Mouse (Mus musculus): Measurements from ENCODE around the gene Cdk1. TPM values are rescaled to one million over a fixed set of nuclear protein-coding genes. Genes with fewer than 3 reads are reported as not detected.

Gene Cdk1
- polyA plus RNA-seq, 1 experiment from 2014 or later: 508 TPM

DNA sequence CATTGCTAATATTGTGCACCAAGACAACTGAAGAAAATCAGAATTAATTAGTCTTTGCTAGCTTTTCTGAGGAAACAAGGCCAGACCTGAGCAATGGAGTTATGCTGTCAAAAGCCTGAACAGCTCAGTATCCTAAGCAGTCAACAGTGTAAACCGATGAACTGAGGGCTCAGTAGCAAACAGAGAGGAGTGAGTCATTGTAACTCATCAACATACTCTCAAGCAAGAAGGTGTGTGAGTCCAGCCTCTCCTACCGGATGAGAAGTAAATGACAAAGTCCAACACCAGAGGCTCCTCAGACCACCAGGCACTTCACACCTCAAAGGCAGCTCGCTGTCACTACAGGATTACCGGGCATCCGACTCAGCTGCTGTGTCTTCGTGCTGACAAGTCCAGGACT, 12.7 kb downstream of the Cdk1 start:
- Histone ChIP-seq H3K4me1 (ENCODE audit: control insufficient read depth, insufficient read depth, low read length) (no peaks in the 10 kb centered on the region), H3K27me3 (ENCODE audit: control insufficient read depth, insufficient read depth, low read length) (no peaks in the 10 kb centered on the region), H3K4me2 (ENCODE audit: low read depth, low read length) (no peak overlapping the region), H3K4me3 (ENCODE audit: low read depth, low read length) (no peak overlapping the region), H3K9me3 (replicated peaks; ENCODE audit: control insufficient read depth, low read length) (no peaks in the 10 kb centered on the region), H3K27ac (replicated peaks; ENCODE audit: low read depth, low read length) (no peak overlapping the region), H3K36me3 (replicated peaks; ENCODE audit: control insufficient read depth, insufficient read depth, low read depth, low read length) (peaks cover 40% of the 10 kb centered on the region), H3K9ac (replicated peaks; ENCODE audit: low read length) (no peak overlapping the region)
- DNase-seq (ENCODE audit: low spot score): no peak
- WGBS: 94% methylated on average over 6 of the region's 6 CpGs
- no peak for ATAC-seq (replicated peaks; ENCODE audit: insufficient number of reproducible peaks, low FRiP score, low TSS enrichment, low read depth)

DNA sequence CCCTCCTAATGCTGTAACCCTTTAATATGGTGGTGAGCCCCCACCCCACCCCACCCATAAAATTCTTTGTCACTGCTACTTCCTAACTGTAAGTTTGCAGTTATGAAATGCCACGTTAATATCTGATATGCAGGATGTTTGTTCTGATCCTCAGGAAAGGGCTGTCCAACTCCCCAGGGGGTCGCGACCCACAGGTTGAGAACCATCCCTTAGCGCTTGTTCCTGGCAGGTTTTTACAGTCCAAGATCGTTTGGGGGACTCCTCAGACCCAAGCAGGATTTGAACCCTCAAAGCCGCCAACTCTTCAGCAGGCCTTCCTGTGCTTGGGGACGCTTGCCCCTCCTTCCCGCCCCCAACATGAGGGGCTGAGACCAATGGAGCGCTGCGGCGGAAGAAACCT, 16.5 kb downstream of the Cdk1 start:
- H3K9me3 ChIP-seq (replicated peaks; ENCODE audit: control insufficient read depth, low read length): no peaks in the 10 kb centered on the region
- ATAC-seq (replicated peaks; ENCODE audit: insufficient number of reproducible peaks, low FRiP score, low TSS enrichment, low read depth) (no peak), DNase-seq (ENCODE audit: low spot score) (no peak)
- no peaks in the 10 kb centered on the region for H3K4me1 ChIP-seq (ENCODE audit: control insufficient read depth, insufficient read depth, low read length)
- no peak overlapping the region for H3K27ac ChIP-seq (replicated peaks; ENCODE audit: low read depth, low read length)
- 93% methylated on average over 11 of the region's 11 CpGs for WGBS
- no peaks in the 10 kb centered on the region for H3K27me3 ChIP-seq (ENCODE audit: control insufficient read depth, insufficient read depth, low read length)
- no peak overlapping the region for H3K9ac ChIP-seq (replicated peaks; ENCODE audit: low read length)
- H3K36me3 ChIP-seq (replicated peaks; ENCODE audit: control insufficient read depth, insufficient read depth, low read depth, low read length): peaks cover 23% of the 10 kb centered on the region
- no peak overlapping the region for H3K4me3 ChIP-seq (ENCODE audit: low read depth, low read length)
- no peak overlapping the region for H3K4me2 ChIP-seq (ENCODE audit: low read depth, low read length)

DNA sequence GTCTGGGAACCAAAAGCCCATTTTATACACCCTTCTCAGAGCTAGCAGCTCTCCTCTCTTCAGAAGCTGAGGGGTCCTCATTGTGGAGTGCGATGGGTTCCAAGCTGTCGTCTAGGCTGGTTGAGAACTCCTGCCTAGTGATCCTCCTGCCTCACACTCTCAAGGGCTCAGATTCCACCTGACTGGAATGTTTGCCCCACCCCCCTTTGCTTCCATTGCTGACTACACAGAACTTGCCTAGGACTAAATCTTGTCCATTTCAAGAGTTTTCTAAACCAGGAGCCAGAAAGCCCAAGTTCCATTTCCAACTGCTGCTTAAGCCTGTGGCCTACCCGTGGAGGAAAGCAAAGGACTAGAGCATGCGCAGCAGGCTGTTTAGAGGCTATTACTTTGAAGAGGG, 17.1 kb downstream of the Cdk1 start:
- no peak overlapping the region for H3K4me3 ChIP-seq (ENCODE audit: low read depth, low read length)
- H3K9ac ChIP-seq (replicated peaks; ENCODE audit: low read length): no peak overlapping the region
- peaks cover 23% of the 10 kb centered on the region for H3K36me3 ChIP-seq (replicated peaks; ENCODE audit: control insufficient read depth, insufficient read depth, low read depth, low read length)
- no peak overlapping the region for H3K27ac ChIP-seq (replicated peaks; ENCODE audit: low read depth, low read length)
- no peak overlapping the region for H3K4me2 ChIP-seq (ENCODE audit: low read depth, low read length)
- ATAC-seq (replicated peaks; ENCODE audit: insufficient number of reproducible peaks, low FRiP score, low TSS enrichment, low read depth) (no peak), DNase-seq (ENCODE audit: low spot score) (no peak)
- 80% methylated on average over 4 of the region's 4 CpGs for WGBS
- H3K27me3 ChIP-seq (ENCODE audit: control insufficient read depth, insufficient read depth, low read length): no peaks in the 10 kb centered on the region
- no peaks in the 10 kb centered on the region for H3K9me3 ChIP-seq (replicated peaks; ENCODE audit: control insufficient read depth, low read length)
- H3K4me1 ChIP-seq (ENCODE audit: control insufficient read depth, insufficient read depth, low read length): no peaks in the 10 kb centered on the region

GRCm38 (mm10) chr10:69335195-69335536, 17.6 kb downstream of the Cdk1 start:
- Histone ChIP-seq H3K27ac (replicated peaks; ENCODE audit: low read depth, low read length) (no peak overlapping the region), H3K4me3 (ENCODE audit: low read depth, low read length) (no peak overlapping the region), H3K4me2 (ENCODE audit: low read depth, low read length) (no peak overlapping the region), H3K4me1 (ENCODE audit: control insufficient read depth, insufficient read depth, low read length) (no peaks in the 10 kb centered on the region), H3K36me3 (replicated peaks; ENCODE audit: control insufficient read depth, insufficient read depth, low read depth, low read length) (peaks cover 20% of the 10 kb centered on the region), H3K9ac (replicated peaks; ENCODE audit: low read length) (no peak overlapping the region), H3K9me3 (replicated peaks; ENCODE audit: control insufficient read depth, low read length) (no peaks in the 10 kb centered on the region), H3K27me3 (ENCODE audit: control insufficient read depth, insufficient read depth, low read length) (no peaks in the 10 kb centered on the region)
- 79% methylated on average over 7 of the region's 7 CpGs for WGBS
- ATAC-seq (replicated peaks; ENCODE audit: insufficient number of reproducible peaks, low FRiP score, low TSS enrichment, low read depth): no peak
- no peak for DNase-seq (ENCODE audit: low spot score)

DNA sequence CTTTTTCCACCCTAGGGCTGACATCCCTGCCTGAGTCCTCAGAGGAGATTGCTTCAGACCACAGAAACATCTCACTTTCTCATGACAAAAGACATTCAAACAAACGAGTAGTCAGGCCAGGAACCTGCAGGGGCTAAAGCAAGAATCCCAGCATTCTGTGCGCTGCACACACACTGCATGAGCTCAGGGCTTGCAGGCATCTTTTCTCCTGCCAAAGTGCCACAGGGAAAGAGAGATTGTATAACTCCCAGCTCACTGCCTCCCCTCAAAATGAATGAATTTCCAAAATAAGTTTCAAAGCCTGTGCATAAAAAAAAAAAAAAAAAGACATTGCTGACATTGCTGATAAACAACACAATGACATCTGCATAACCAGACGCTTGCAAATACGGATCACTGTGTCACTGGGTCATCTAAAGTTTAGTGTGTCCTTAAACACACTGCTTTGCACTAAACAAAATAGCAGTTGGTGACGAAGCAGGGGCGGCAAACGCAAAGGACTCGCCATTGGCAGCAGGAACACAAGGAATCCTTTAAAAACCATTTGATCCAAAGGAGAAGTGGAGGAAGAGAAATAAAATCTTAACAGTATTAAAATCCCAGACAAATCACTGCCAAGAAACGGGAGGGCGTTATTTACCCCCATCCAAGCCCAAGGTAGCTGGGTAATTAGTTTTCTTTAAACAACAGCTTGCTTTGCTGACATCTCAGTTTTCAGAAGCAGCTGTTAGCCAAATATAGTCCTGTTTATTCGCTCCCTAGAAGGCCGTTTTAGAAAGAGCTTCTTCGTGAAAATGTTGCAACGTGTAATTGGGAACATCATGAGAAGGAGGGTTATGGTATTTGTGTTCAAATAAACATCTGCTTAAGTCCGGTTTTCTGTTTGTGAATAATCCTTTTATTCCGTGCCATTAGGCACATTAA, 18.2 kb downstream of the Cdk1 start:
- H3K4me1 ChIP-seq (ENCODE audit: control insufficient read depth, insufficient read depth, low read length): no peaks in the 10 kb centered on the region
- DNase-seq (ENCODE audit: low spot score): no peak
- H3K9ac ChIP-seq (replicated peaks; ENCODE audit: low read length): no peak overlapping the region
- H3K27me3 ChIP-seq (ENCODE audit: control insufficient read depth, insufficient read depth, low read length): no peaks in the 10 kb centered on the region
- peaks cover 13% of the 10 kb centered on the region for H3K36me3 ChIP-seq (replicated peaks; ENCODE audit: control insufficient read depth, insufficient read depth, low read depth, low read length)
- H3K4me2 ChIP-seq (ENCODE audit: low read depth, low read length): no peak overlapping the region
- no peak overlapping the region for H3K27ac ChIP-seq (replicated peaks; ENCODE audit: low read depth, low read length)
- ATAC-seq (replicated peaks; ENCODE audit: insufficient number of reproducible peaks, low FRiP score, low TSS enrichment, low read depth): no peak
- H3K9me3 ChIP-seq (replicated peaks; ENCODE audit: control insufficient read depth, low read length): no peaks in the 10 kb centered on the region
- no peak overlapping the region for H3K4me3 ChIP-seq (ENCODE audit: low read depth, low read length)
- WGBS: 84% methylated on average over 16 of the region's 16 CpGs

GRCm38 (mm10) chr10:69333212-69333611, 19.5 kb downstream of the Cdk1 start:
- Histone ChIP-seq H3K36me3 (replicated peaks; ENCODE audit: control insufficient read depth, insufficient read depth, low read depth, low read length) (peaks cover 8% of the 10 kb centered on the region; the same call in 1 of the 2 replicates), H3K9me3 (replicated peaks; ENCODE audit: control insufficient read depth, low read length) (no peaks in the 10 kb centered on the region), H3K4me2 (ENCODE audit: low read depth, low read length) (no peak overlapping the region), H3K4me1 (ENCODE audit: control insufficient read depth, insufficient read depth, low read length) (no peaks in the 10 kb centered on the region), H3K9ac (replicated peaks; ENCODE audit: low read length) (no peak overlapping the region), H3K27ac (replicated peaks; ENCODE audit: low read depth, low read length) (no peak overlapping the region), H3K4me3 (ENCODE audit: low read depth, low read length) (no peak overlapping the region), H3K27me3 (ENCODE audit: control insufficient read depth, insufficient read depth, low read length) (no peaks in the 10 kb centered on the region)
- DNase-seq (ENCODE audit: low spot score) (no peak), ATAC-seq (replicated peaks; ENCODE audit: insufficient number of reproducible peaks, low FRiP score, low TSS enrichment, low read depth) (no peak)
- 90% methylated on average over 11 of the region's 11 CpGs for WGBS

- no peaks in the 10 kb centered on the region for H3K4me1 ChIP-seq (ENCODE audit: control insufficient read depth, insufficient read depth, low read length)
- H3K9me3 ChIP-seq (replicated peaks; ENCODE audit: control insufficient read depth, low read length): no peaks in the 10 kb centered on the region
- no peak overlapping the region for H3K9ac ChIP-seq (replicated peaks; ENCODE audit: low read length)
- H3K4me2 ChIP-seq (ENCODE audit: low read depth, low read length): no peak overlapping the region
- ATAC-seq (replicated peaks; ENCODE audit: insufficient number of reproducible peaks, low FRiP score, low TSS enrichment, low read depth) (no peak), DNase-seq (ENCODE audit: low spot score) (no peak)
- no peak overlapping the region for H3K4me3 ChIP-seq (ENCODE audit: low read depth, low read length)
- no peaks in the 10 kb centered on the region; the same call in 1 of the 2 replicates for H3K36me3 ChIP-seq (replicated peaks; ENCODE audit: control insufficient read depth, insufficient read depth, low read depth, low read length)
- H3K27ac ChIP-seq (replicated peaks; ENCODE audit: low read depth, low read length): no peak overlapping the region
- no peaks in the 10 kb centered on the region for H3K27me3 ChIP-seq (ENCODE audit: control insufficient read depth, insufficient read depth, low read length)
- 86% methylated on average over 6 of the region's 6 CpGs for WGBS
Measured at GRCm38 (mm10) chr10:69331231-69331630, 21.5 kb downstream of the Cdk1 start.

- no peak overlapping the region for H3K9ac ChIP-seq (replicated peaks; ENCODE audit: low read length)
- H3K36me3 ChIP-seq (replicated peaks; ENCODE audit: control insufficient read depth, insufficient read depth, low read depth, low read length): no peaks in the 10 kb centered on the region
- no peak overlapping the region for H3K27ac ChIP-seq (replicated peaks; ENCODE audit: low read depth, low read length)
- H3K4me1 ChIP-seq (ENCODE audit: control insufficient read depth, insufficient read depth, low read length): no peaks in the 10 kb centered on the region
- ATAC-seq (replicated peaks; ENCODE audit: insufficient number of reproducible peaks, low FRiP score, low TSS enrichment, low read depth) (no peak), DNase-seq (ENCODE audit: low spot score) (no peak)
- H3K4me2 ChIP-seq (ENCODE audit: low read depth, low read length): no peak overlapping the region
- no peaks in the 10 kb centered on the region for H3K9me3 ChIP-seq (replicated peaks; ENCODE audit: control insufficient read depth, low read length)
- no peaks in the 10 kb centered on the region for H3K27me3 ChIP-seq (ENCODE audit: control insufficient read depth, insufficient read depth, low read length)
- WGBS: 82% methylated on average over 4 of the region's 4 CpGs
- H3K4me3 ChIP-seq (ENCODE audit: low read depth, low read length): no peak overlapping the region
Measured at GRCm38 (mm10) chr10:69328656-69329046, 24.1 kb downstream of the Cdk1 start.

All from embryonic facial prominence, embryonic 11.5 days (tissue).